Comparison of ENCODE assay signal across 8 mouse cellular contexts in the genomic region with DNA sequence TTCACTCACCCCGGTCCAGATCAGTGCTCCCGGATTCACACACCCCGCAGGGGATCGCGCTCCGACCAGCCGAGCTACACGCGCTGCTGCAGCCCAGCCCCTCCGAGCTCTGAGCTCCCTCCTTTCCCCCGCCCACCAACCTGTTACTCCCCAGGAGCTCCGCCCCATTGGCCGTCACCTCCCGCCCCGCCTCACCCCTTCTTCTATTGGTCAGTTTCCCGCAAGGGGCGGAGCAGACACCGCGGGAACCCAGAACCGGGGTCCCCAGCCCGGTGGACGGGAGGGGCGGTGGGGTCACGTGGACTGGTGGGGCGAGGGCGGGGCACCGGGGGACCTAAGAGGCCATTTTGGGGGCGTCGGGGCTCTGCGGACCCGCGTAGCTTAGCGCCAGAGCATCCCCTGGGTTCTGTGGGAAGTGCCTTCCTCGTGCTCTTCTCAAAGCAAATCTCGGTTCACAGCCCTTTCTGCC. TPM values are rescaled to one million over a fixed set of nuclear protein-coding genes. Genes with fewer than 3 reads are reported as not detected.
A peak's percentile ranks its signal among the peaks of the same experiment; 100 is the strongest.
DNase-seq lines count a peak whose midpoint lies in the region; ATAC-seq lines count a peak whose summit lies in the region.

Gene Cgn, minus strand, starts transcription at position 126 of the 469 bp plus-strand sequence.

- WGBS in forebrain, embryonic 10.5 days = under 1% methylated on average over 35 of the region's 35 CpGs
- WGBS in heart, embryonic 15.5 days = under 1% methylated on average over 35 of the region's 35 CpGs
- under 1% methylated on average over 35 of the region's 35 CpGs for WGBS in liver, embryonic 12.5 days (ENCODE audit: insufficient replicate concordance)
- under 1% methylated on average over 34 of the region's 35 CpGs for WGBS in stomach, embryonic 14.5 days

- no peaks in the 10 kb centered on the region for H3K36me3 ChIP-seq in forebrain, embryonic 10.5 days (replicated peaks)
- no peaks in the 10 kb centered on the region for H3K36me3 ChIP-seq in heart, embryonic 15.5 days
- no peaks in the 10 kb centered on the region for H3K36me3 ChIP-seq in liver, embryonic 12.5 days
- no peaks in the 10 kb centered on the region for H3K36me3 ChIP-seq in stomach, embryonic 14.5 days (ENCODE audit: control insufficient read depth, insufficient read depth, low read length)

- H3K27ac ChIP-seq in brown adipose tissue, adult 24 weeks (replicated peaks; ENCODE audit: low read depth, low read length) = no peak within 1 kb of the TSS
- peak within 1 kb of the TSS; percentile 89 for H3K27ac ChIP-seq in forebrain, embryonic 10.5 days
- no peak within 1 kb of the TSS for H3K27ac ChIP-seq in heart, embryonic 15.5 days
- H3K27ac ChIP-seq in liver, embryonic 12.5 days = 0 out of 2 replicates have a peak within 1 kb of the TSS, but pooled peaks have one; percentile 10
- H3K27ac ChIP-seq in stomach, embryonic 14.5 days (ENCODE audit: low read length) = peak within 1 kb of the TSS; percentile 81; the same call in 1 of the 2 replicates

- H3K4me3 ChIP-seq in brown adipose tissue, adult 24 weeks (ENCODE audit: insufficient read depth, low read depth, low read length) = peak within 1 kb of the TSS; percentile 53
- peak within 1 kb of the TSS; percentile 63 for H3K4me3 ChIP-seq in forebrain, embryonic 10.5 days
- peak within 1 kb of the TSS; percentile 65 for H3K4me3 ChIP-seq in heart, embryonic 15.5 days
- H3K4me3 ChIP-seq in liver, embryonic 12.5 days = peak within 1 kb of the TSS; percentile 56
- H3K4me3 ChIP-seq in stomach, embryonic 14.5 days (ENCODE audit: low read depth, low read length) = peak within 1 kb of the TSS; percentile 51

- H3K4me2 ChIP-seq in heart, embryonic 15.5 days = peak within 1 kb of the TSS; percentile 96
- peak within 1 kb of the TSS; percentile 89 for H3K4me2 ChIP-seq in liver, embryonic 12.5 days
- H3K4me2 ChIP-seq in stomach, embryonic 14.5 days (replicated peaks; ENCODE audit: low read depth, low read length) = peak within 1 kb of the TSS; percentile 79

- peak; percentile 87 for DNase-seq in CD4-positive, CD25-positive, alpha-beta regulatory T cell, adult 2 months (ENCODE audit: low read depth, low spot score)
- peak; percentile 97 for DNase-seq in forebrain, embryonic 10.5 days (ENCODE audit: extremely low spot score, low spot score)
- peak; percentile 95 for DNase-seq in kidney, postnatal 14 days
- peak; percentile 62 to 79 for DNase-seq in natural killer cell, adult 2 months (ENCODE audit: low spot score in 2 of 2)

- peaks cover 3% of the 10 kb centered on the region; the same call in 1 of the 2 replicates for H3K4me1 ChIP-seq in brown adipose tissue, adult 24 weeks (ENCODE audit: control insufficient read depth, insufficient read depth, insufficient read length, low read length)
- H3K4me1 ChIP-seq in forebrain, embryonic 10.5 days = peaks cover 45% of the 10 kb centered on the region
- H3K4me1 ChIP-seq in heart, embryonic 15.5 days (replicated peaks) = peaks cover 13% of the 10 kb centered on the region
- peaks cover 12% of the 10 kb centered on the region for H3K4me1 ChIP-seq in liver, embryonic 12.5 days
- peaks cover 2% of the 10 kb centered on the region; the same call in 1 of the 2 replicates for H3K4me1 ChIP-seq in stomach, embryonic 14.5 days (ENCODE audit: control insufficient read depth, insufficient read depth, low read length)

- no peaks in the 10 kb centered on the region for H3K9me3 ChIP-seq in forebrain, embryonic 10.5 days
- H3K9me3 ChIP-seq in heart, embryonic 15.5 days (replicated peaks) = no peaks in the 10 kb centered on the region
- H3K9me3 ChIP-seq in liver, embryonic 12.5 days (replicated peaks) = no peaks in the 10 kb centered on the region
- no peaks in the 10 kb centered on the region for H3K9me3 ChIP-seq in stomach, embryonic 14.5 days (ENCODE audit: control insufficient read depth, low read depth, low read length)

- H3K9ac ChIP-seq in heart, embryonic 15.5 days = peak within 1 kb of the TSS; percentile 57
- peak within 1 kb of the TSS; percentile 51 for H3K9ac ChIP-seq in liver, embryonic 12.5 days
- peak within 1 kb of the TSS; percentile 33 for H3K9ac ChIP-seq in stomach, embryonic 14.5 days (replicated peaks; ENCODE audit: low read depth, low read length)

- peak; percentile 93 for ATAC-seq in heart, embryonic 15.5 days (replicated peaks; ENCODE audit: insufficient number of reproducible peaks, insufficient read depth, low FRiP score, low read depth)
- peak; percentile 82 for ATAC-seq in liver, embryonic 12.5 days
- ATAC-seq in stomach, embryonic 14.5 days (ENCODE audit: insufficient number of reproducible peaks, insufficient read depth, low FRiP score, low read depth) = peak; percentile 85

- H3K27me3 ChIP-seq in forebrain, embryonic 10.5 days (ENCODE audit: poor library complexity, severe bottlenecking) = peaks cover 42% of the 10 kb centered on the region
- H3K27me3 ChIP-seq in heart, embryonic 15.5 days = peaks cover 13% of the 10 kb centered on the region
- H3K27me3 ChIP-seq in liver, embryonic 12.5 days (replicated peaks) = peaks cover 61% of the 10 kb centered on the region
- H3K27me3 ChIP-seq in stomach, embryonic 14.5 days (ENCODE audit: control insufficient read depth, insufficient read depth, low read length) = no peaks in the 10 kb centered on the region

RNA-seq across cellular contexts. Expression of gene Cgn, which starts in this region (rescaled TPM):
- not detected in 2 replicates for polyA plus RNA-seq in brown adipose tissue, adult 24 weeks (2012; ENCODE audit: insufficient read depth, insufficient read length, missing spikeins)
- polyA plus RNA-seq in forebrain, embryonic 10.5 days (2016; fragmentation: Nextera tagmentation; extraction: Ambion mirVana) = 9.1 and 10.3 TPM in 2 replicates
- polyA plus RNA-seq in heart, embryonic 15.5 days (2015; fragmentation: Nextera tagmentation; extraction: Ambion mirVana) = 1.4 and 4.7 TPM in 2 replicates
- polyA plus RNA-seq in liver, embryonic 12.5 days (2016; fragmentation: Nextera tagmentation; extraction: Ambion mirVana) = 8.7 and 9.2 TPM in 2 replicates
- polyA plus RNA-seq in stomach, embryonic 14.5 days (2014; fragmentation: Nextera tagmentation; extraction: Ambion mirVana) = 31.9 and 35.2 TPM in 2 replicates

Comparison
In these comparisons a context has a peak if more than half of its experiments do, and no peak if none do; other contexts are left out.
1. H3K27ac ChIP-seq: peak in forebrain, embryonic 10.5 days (single experiment), liver, embryonic 12.5 days (single experiment) and stomach, embryonic 14.5 days (single experiment); none in brown adipose tissue, adult 24 weeks (single experiment) and heart, embryonic 15.5 days (single experiment).
2. Peak in every context shown above with its lines, with median percentiles within 50 percentile points of each other: DNase-seq, H3K4me3 ChIP-seq, ATAC-seq, H3K4me2 ChIP-seq and H3K9ac ChIP-seq.